Mouse (Mus musculus) cerebellum, adult 18-20 months (tissue): ENCODE results near the gene Thada.

ENCODE experiments used
- DNase-seq, 2 experiments: peaks; one replicate each; pipeline ENCODE4 v3.0.0; 2021

Gene Thada

GRCm38 (mm10) chr17:84141691-84142090 is 324.3 kb downstream of the Thada start:
- no peak for DNase-seq

GRCm38 (mm10) chr17:84140822-84141507 is 325.0 kb downstream of the Thada start:
- DNase-seq = no peak
